Mouse (Mus musculus): ENCODE results near the gene Rad51b. TPM values are rescaled to one million over a fixed set of nuclear protein-coding genes. Genes with fewer than 3 reads are reported as not detected.
A peak's percentile ranks its signal among the peaks of the same experiment; 100 is the strongest.

Rad51b gene
- polyA plus RNA-seq, 1 experiment from 2014 or later: 7.8 TPM

DNA sequence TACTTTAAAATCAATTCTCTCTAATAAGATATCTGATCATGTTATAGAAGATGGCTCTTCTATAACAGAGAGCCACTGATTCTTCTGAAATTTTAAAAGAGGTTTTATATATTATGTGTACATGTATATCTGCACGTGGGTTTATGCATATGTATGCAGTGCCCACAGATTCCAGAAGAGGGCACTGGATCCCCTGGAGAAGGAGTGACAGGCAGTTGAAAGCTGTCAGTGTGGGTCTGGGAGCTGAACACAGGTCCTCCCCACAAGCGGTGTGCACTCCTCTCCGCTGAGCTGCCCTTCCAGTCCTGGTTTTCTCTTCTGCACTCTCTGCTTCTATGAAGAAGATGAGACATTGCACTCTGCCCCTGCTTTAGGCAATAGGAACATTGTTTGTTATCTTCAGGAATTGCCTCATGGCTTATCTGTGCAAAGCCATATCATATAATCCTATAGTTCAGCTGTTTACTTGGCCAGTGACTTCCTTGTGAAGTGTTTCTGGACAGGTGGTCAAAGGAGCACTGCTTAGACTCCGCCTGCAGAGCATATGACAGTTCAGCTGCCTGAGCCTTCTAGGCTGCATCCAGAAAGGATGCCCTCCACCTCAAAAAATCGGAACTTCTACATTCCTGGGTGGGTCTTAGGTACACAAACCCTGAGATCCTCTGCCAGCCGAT, 485.5 kb downstream of the Rad51b start:
- Histone ChIP-seq H3K27me3 (replicated peaks) (no peaks in the 10 kb centered on the region), H3K4me1 (replicated peaks) (peaks cover 9% of the 10 kb centered on the region), H3K9ac (no peak overlapping the region), H3K4me2 (replicated peaks) (no peak overlapping the region), H3K9me3 (no peaks in the 10 kb centered on the region), H3K36me3 (no peaks in the 10 kb centered on the region), H3K27ac (0 out of 2 replicates have a peak overlapping the region, but pooled peaks have one; percentile 15), H3K4me3 (replicated peaks) (no peak overlapping the region)
- ATAC-seq: peak; percentile 92
- 80% methylated on average over 6 of the region's 6 CpGs for WGBS

DNA sequence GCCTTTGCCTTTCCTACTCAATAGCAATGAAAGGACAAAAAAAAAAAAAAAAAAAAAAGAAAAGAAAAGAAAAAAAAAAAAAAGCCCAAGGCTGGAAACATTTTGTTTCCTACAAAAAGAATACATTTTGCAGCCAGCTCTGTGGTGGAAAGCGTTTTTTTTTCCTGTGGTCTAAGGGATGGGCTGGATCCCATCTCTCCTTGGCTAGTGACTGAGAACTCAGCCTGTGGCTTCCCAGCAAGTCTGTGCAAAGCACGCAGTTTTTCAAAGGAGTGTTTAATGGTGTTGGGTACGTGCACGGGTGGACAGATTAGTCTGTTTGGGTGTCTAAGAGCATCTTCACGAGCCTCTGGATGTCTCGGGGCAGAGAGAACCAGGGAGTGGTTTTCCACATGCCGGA, 487.1 kb downstream of the Rad51b start:
- no peaks in the 10 kb centered on the region for H3K27me3 ChIP-seq (replicated peaks)
- H3K36me3 ChIP-seq: no peaks in the 10 kb centered on the region
- H3K4me3 ChIP-seq (replicated peaks): no peak overlapping the region
- peak overlapping the region; percentile 15; the same call in 1 of the 2 replicates for H3K27ac ChIP-seq
- peaks cover 9% of the 10 kb centered on the region for H3K4me1 ChIP-seq (replicated peaks)
- H3K4me2 ChIP-seq (replicated peaks): no peak overlapping the region
- no peaks in the 10 kb centered on the region for H3K9me3 ChIP-seq
- H3K9ac ChIP-seq: no peak overlapping the region
- 79% methylated on average over 7 of the region's 7 CpGs for WGBS
- no peak for ATAC-seq

DNA sequence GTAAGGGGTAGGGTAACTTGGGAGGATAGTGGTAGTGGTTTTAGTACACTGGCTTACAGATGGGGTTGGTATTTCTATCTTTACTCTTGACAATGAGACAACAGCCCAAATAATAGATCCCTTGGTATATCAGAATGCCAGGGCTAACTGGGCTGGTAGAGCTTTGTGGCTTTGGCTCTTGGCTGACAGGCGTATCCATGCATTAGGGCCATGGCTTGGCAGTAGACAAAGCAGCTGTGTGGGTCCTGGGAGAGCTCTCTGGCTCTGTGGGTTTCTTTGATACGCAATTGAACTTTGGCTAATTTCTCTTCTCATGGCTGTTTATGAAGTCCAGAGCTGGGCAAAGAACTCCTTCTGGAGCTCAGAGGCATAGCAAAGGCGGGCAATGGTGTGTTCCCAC, 488.6 kb downstream of the Rad51b start:
- Histone ChIP-seq H3K27me3 (replicated peaks) (no peaks in the 10 kb centered on the region), H3K4me2 (replicated peaks) (no peak overlapping the region), H3K4me3 (replicated peaks) (no peak overlapping the region), H3K27ac (no peak overlapping the region), H3K4me1 (replicated peaks) (0 out of 2 replicates have a peak, but pooled peaks cover 3% of the 10 kb centered on the region), H3K36me3 (no peaks in the 10 kb centered on the region), H3K9me3 (no peaks in the 10 kb centered on the region), H3K9ac (no peak overlapping the region)
- ATAC-seq: no peak
- WGBS: 95% methylated on average over 3 of the region's 3 CpGs

DNA sequence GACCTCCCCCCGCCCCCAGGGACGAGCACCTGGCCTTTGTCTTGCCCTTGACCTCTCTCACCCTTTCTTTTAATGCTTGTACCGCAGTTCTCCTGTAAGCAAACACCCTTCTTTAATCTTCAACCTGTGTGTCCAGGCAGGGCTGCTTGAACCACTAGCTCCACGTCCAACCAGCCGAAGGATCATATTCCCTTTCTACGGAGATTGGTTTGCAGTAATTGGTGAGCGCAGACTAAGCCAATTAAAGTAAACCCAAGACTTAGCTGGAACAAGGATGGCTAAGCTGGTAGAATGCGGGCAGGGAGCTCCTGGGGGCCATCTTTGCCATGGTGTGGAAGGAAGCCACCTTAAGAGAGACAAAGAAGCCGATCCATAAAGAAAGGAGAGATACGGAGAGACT, 490.5 kb downstream of the Rad51b start:
- no peak for ATAC-seq
- H3K27ac ChIP-seq: no peak overlapping the region
- H3K9me3 ChIP-seq: no peaks in the 10 kb centered on the region

DNA sequence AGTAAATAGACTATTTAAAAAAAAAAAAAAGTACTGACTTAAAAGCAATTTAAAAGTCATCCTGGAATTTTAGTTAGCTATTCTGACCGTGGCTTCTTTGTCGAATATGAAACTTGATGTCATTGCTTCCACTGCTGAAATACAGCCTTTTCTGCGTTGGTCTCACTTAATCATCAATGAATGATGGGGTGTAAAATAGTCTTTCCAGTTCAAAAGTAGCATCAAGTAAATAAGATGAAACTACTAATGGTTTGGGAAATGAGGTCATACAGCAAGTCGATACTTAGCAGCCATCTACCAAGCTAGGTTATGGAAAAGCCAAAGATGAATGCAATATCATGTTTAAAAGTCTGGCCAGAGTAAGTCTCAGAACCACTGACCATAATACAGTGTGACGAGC, 491.3 kb downstream of the Rad51b start:
- Histone ChIP-seq H3K27ac (no peak overlapping the region), H3K9ac (no peak overlapping the region), H3K27me3 (replicated peaks) (no peaks in the 10 kb centered on the region), H3K9me3 (no peaks in the 10 kb centered on the region), H3K4me2 (replicated peaks) (no peak overlapping the region), H3K4me1 (replicated peaks) (0 out of 2 replicates have a peak, but pooled peaks cover 4% of the 10 kb centered on the region), H3K36me3 (no peaks in the 10 kb centered on the region), H3K4me3 (replicated peaks) (no peak overlapping the region)
- no peak for ATAC-seq
- WGBS: 90% methylated on average over 5 of the region's 5 CpGs

More for the DNA sequence above, 490.5 kb downstream of the Rad51b start:
- Histone ChIP-seq H3K36me3 (no peaks in the 10 kb centered on the region), H3K9ac (no peak overlapping the region), H3K4me2 (replicated peaks) (no peak overlapping the region), H3K4me1 (replicated peaks) (0 out of 2 replicates have a peak, but pooled peaks cover 3% of the 10 kb centered on the region), H3K4me3 (replicated peaks) (no peak overlapping the region), H3K27me3 (replicated peaks) (no peaks in the 10 kb centered on the region)
- WGBS: 83% methylated on average over 10 of the region's 10 CpGs

DNA sequence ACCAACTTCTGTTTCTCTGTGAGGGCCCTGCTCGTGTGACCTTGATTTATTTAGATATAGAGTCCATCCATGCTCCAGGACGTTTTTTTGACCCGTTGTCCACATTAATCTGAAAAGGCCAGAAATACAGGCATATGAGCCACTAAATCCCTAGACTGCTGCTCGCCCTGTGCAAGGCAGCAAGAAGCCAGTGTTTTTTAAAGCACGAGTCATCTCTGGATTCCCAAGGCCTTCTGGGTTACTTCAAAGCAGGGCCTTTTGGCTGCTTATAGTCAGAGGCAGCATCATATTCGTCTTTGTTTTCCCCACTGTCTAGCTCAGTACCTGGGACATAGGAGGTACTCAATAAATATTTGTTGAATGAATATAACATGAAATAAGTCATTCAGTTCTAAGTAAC, 492.4 kb downstream of the Rad51b start:
- Histone ChIP-seq H3K27ac (0 out of 2 replicates have a peak overlapping the region, but pooled peaks have one; percentile 36), H3K9me3 (no peaks in the 10 kb centered on the region), H3K36me3 (no peaks in the 10 kb centered on the region), H3K4me3 (replicated peaks) (no peak overlapping the region), H3K27me3 (replicated peaks) (no peaks in the 10 kb centered on the region), H3K4me1 (replicated peaks) (0 out of 2 replicates have a peak, but pooled peaks cover 2% of the 10 kb centered on the region), H3K9ac (no peak overlapping the region), H3K4me2 (replicated peaks) (no peak overlapping the region)
- WGBS: 68% methylated on average over 6 of the region's 6 CpGs
- ATAC-seq: peak; percentile 17; the same call in 1 of the 2 replicates

DNA sequence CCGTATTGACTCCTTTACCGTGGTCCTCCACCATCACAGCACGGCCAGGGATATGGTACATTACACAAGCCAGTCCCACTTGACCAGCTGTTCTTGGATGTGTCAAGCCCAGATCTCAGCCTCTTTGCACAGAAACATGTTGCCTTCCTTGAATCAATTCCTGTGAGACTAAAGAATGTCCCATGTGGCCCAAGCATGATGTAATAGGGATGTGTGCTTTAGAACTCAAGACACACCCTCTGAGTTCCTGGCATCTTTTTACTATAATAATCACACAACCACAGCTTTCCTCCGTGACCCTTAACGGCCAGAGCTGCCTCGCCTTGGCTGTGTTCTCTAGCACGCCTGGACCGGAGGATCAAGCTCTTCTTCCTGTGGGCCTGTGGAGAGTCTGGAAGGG, 496.3 kb downstream of the Rad51b start:
- Histone ChIP-seq H3K4me3 (replicated peaks) (no peak overlapping the region), H3K4me2 (replicated peaks) (no peak overlapping the region), H3K4me1 (replicated peaks) (0 out of 2 replicates have a peak, but pooled peaks cover 2% of the 10 kb centered on the region), H3K9me3 (no peaks in the 10 kb centered on the region), H3K36me3 (no peaks in the 10 kb centered on the region), H3K9ac (no peak overlapping the region), H3K27me3 (replicated peaks) (no peaks in the 10 kb centered on the region), H3K27ac (no peak overlapping the region)
- no peak for ATAC-seq
- 69% methylated on average over 8 of the region's 8 CpGs for WGBS

DNA sequence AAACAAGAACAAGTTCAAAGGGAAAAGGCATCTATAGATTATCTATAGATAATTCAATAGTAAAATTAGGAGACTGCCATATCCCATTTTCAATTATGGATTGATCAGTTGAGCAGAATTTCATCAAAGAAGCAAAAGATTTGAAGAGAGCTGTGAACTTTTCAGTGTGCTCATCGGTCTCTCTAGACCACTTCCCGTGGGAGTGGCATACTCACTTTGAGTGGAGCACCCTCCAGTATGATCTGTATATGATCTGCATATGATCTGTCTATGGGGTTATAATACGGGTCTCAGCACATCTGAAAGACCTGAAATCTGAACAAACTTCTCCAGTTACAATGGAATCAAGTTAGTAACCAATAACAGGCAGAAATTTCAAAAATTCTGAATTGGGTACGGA, 497.7 kb downstream of the Rad51b start:
- H3K36me3 ChIP-seq: no peaks in the 10 kb centered on the region
- H3K9ac ChIP-seq: no peak overlapping the region
- no peak overlapping the region for H3K27ac ChIP-seq
- peaks cover 2% of the 10 kb centered on the region; the same call in 1 of the 2 replicates for H3K4me1 ChIP-seq (replicated peaks)
- WGBS: 88% methylated on average over 4 of the region's 4 CpGs
- no peak overlapping the region for H3K4me3 ChIP-seq (replicated peaks)
- H3K27me3 ChIP-seq (replicated peaks): no peaks in the 10 kb centered on the region
- H3K9me3 ChIP-seq: no peaks in the 10 kb centered on the region
- ATAC-seq: no peak
- H3K4me2 ChIP-seq (replicated peaks): no peak overlapping the region

DNA sequence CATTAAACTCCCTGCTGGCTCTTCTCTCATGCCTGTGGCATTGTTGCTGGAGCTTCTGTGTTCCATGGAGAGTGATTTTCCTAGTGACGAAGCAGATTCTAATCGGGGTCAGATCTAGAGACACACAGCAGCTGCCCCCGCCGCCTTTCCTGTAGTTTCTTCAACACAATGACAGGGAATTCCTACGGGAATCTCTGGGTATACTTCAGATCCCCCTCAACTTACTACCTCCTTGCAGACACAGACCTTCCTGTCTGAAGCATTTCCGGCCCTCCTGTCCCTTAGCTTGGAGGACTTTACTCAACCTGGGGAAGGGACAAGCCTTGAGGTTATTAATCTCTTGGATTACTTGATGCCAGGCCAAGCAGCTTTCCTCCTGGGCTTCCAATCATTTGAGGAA, 499.2 kb downstream of the Rad51b start:
- no peak for ATAC-seq
- Histone ChIP-seq H3K36me3 (no peaks in the 10 kb centered on the region), H3K4me1 (replicated peaks) (peaks cover 2% of the 10 kb centered on the region; the same call in 1 of the 2 replicates), H3K9me3 (no peaks in the 10 kb centered on the region), H3K9ac (no peak overlapping the region), H3K4me3 (replicated peaks) (no peak overlapping the region), H3K4me2 (replicated peaks) (no peak overlapping the region), H3K27ac (no peak overlapping the region), H3K27me3 (replicated peaks) (no peaks in the 10 kb centered on the region)
- WGBS: 71% methylated on average over 6 of the region's 6 CpGs

DNA sequence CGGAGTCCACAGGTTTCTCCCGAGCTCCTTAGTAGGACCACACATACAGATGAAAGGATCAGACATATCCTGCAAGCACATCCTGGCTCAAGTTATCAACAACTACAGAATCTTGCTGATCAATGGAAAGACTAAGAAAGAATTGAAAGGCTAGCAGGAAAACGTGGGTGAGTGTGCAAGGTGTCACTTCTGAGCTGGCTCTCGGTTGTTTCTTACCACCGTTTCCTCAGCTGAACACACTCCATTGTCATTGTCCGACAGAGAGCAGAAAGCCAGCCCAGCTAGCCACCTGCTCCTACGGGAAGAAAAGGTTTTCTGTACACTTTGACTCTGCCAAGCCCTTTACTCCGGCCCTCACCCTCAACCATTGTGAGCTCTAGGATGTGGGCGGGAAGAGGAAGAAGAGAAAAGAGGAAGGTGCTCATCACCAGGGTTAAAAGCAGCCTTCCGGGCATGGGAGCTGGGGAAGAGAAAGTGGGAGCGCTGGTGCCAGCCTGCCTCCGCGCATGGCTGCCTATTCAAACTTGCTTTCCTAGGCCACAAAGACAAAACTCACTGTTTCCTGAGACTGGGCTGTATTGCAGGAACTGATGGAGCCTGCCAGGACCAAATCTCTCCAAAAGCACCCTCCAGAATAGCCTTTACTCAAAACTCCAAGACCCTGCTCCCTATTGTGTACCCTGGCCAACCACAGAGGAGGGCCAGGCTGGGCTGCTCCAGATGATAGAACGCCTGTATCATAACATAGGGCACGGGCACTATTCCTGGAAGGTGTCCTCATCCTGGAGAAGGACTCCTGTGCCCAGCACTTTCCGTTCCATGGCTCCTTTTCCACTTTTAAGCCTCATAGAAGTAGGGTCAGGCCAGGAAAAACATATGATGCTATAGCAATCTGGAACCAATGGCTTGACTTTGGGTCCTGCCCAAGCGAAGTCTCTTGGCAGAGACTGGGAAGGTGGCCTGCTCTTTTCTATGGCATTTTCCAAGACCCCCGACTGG, 500.0 kb downstream of the Rad51b start:
- Histone ChIP-seq H3K9ac (no peak overlapping the region), H3K4me2 (replicated peaks) (no peak overlapping the region), H3K27me3 (replicated peaks) (no peaks in the 10 kb centered on the region), H3K9me3 (no peaks in the 10 kb centered on the region), H3K27ac (no peak overlapping the region), H3K4me1 (replicated peaks) (peaks cover 2% of the 10 kb centered on the region; the same call in 1 of the 2 replicates), H3K36me3 (no peaks in the 10 kb centered on the region), H3K4me3 (replicated peaks) (no peak overlapping the region)
- 79% methylated on average over 18 of the region's 18 CpGs for WGBS
- ATAC-seq: no peak

DNA sequence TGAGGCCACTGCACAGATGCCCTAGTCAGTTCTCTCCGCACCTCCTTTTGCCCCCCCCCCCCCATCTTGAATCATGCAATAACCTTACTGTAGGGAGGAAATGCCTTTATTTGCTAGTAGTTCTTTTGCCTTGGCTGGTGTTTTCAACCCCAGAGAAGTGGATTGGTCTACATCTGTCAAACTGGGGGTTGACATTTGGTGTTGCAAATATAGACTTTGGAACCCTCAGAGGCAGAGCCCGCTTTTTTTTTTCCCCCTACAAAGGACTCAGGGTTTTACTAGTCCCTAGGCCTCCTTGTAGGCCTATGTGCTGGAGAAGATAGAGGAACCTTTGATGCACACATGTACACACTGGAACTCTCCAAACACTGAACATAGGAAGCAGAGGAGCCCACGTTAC, 501.4 kb downstream of the Rad51b start:
- Histone ChIP-seq H3K9ac (no peak overlapping the region), H3K27me3 (replicated peaks) (no peaks in the 10 kb centered on the region), H3K9me3 (no peaks in the 10 kb centered on the region), H3K4me2 (replicated peaks) (no peak overlapping the region), H3K27ac (no peak overlapping the region), H3K4me3 (replicated peaks) (no peak overlapping the region), H3K4me1 (replicated peaks) (no peaks in the 10 kb centered on the region; the same call in 1 of the 2 replicates), H3K36me3 (no peaks in the 10 kb centered on the region)
- no peak for ATAC-seq
- WGBS: 82% methylated on average over 3 of the region's 3 CpGs

DNA sequence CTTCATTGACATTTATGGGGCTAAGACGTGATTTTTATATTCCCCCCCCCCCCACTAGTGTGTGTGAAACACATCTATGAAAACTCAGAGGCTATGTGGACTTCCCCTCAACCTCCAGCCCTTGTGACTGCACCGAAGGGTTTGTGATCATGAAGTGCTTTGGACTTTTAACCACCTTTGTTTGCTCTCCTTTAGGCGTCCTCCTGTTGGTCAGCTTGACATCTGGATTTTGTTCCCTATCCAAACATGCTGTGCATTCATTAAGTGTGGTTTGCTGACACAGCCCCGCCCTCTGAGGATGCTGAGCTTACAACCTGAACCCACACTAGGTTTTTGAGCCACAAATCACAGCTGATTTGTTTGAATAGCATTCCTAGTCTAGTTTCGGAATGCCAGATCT, 502.3 kb downstream of the Rad51b start:
- peak; percentile 36; the same call in 1 of the 2 replicates for ATAC-seq
- Histone ChIP-seq H3K4me3 (replicated peaks) (no peak overlapping the region), H3K9ac (no peak overlapping the region), H3K27ac (no peak overlapping the region), H3K4me1 (replicated peaks) (peaks cover 1% of the 10 kb centered on the region), H3K27me3 (replicated peaks) (no peaks in the 10 kb centered on the region), H3K4me2 (replicated peaks) (no peak overlapping the region), H3K9me3 (no peaks in the 10 kb centered on the region), H3K36me3 (no peaks in the 10 kb centered on the region)
- WGBS: 67% methylated on average over 5 of the region's 5 CpGs

Data from intestine, embryonic 15.5 days (tissue).